Mouse (Mus musculus): ENCODE measurements around the gene Pak4. TPM values are rescaled to one million over a fixed set of nuclear protein-coding genes. Genes with fewer than 3 reads are reported as not detected.
A peak's percentile ranks its signal among the peaks of the same experiment; 100 is the strongest.
"Not testable (repeated sequence)": the region's sequence is repeated elsewhere in the genome, so short reads cannot be mapped to it uniquely, and the experiment has no call there.

The Pak4 gene
- polyA plus RNA-seq, 1 experiment from 2014 or later = 15.6 TPM

GRCm38 (mm10) chr7:28619098-28619715 is 21.2 kb upstream of the Pak4 start:
- no peak for DNase-seq
- no peak overlapping the region for H3K9ac ChIP-seq (replicated peaks; ENCODE audit: low read length)
- H3K36me3 ChIP-seq (ENCODE audit: control insufficient read depth, insufficient read depth, low read length) = no peaks in the 10 kb centered on the region
- H3K4me1 ChIP-seq (ENCODE audit: control insufficient read depth, insufficient read depth, low read length) = no peaks in the 10 kb centered on the region
- no peaks in the 10 kb centered on the region for H3K27me3 ChIP-seq (ENCODE audit: control insufficient read depth, insufficient read depth, low read length)
- no peaks in the 10 kb centered on the region for H3K9me3 ChIP-seq (ENCODE audit: control insufficient read depth, low read length)
- no peak for ATAC-seq (ENCODE audit: low FRiP score, low TSS enrichment)
- no peak overlapping the region for H3K4me2 ChIP-seq (ENCODE audit: low read length)
- H3K27ac ChIP-seq (replicated peaks; ENCODE audit: low read depth, low read length) = no peak overlapping the region
- 82% methylated on average over 9 of the region's 9 CpGs for WGBS
- no peak overlapping the region for H3K4me3 ChIP-seq (replicated peaks; ENCODE audit: low read depth, low read length)

- Histone ChIP-seq H3K9ac (replicated peaks; ENCODE audit: low read length) (no peak overlapping the region), H3K4me1 (ENCODE audit: control insufficient read depth, insufficient read depth, low read length) (no peaks in the 10 kb centered on the region), H3K4me3 (replicated peaks; ENCODE audit: low read depth, low read length) (no peak overlapping the region), H3K27me3 (ENCODE audit: control insufficient read depth, insufficient read depth, low read length) (no peaks in the 10 kb centered on the region), H3K36me3 (ENCODE audit: control insufficient read depth, insufficient read depth, low read length) (no peaks in the 10 kb centered on the region), H3K27ac (replicated peaks; ENCODE audit: low read depth, low read length) (no peak overlapping the region), H3K4me2 (ENCODE audit: low read length) (no peak overlapping the region), H3K9me3 (ENCODE audit: control insufficient read depth, low read length) (no peaks in the 10 kb centered on the region)
- ATAC-seq (ENCODE audit: low FRiP score, low TSS enrichment) (no peak), DNase-seq (no peak)
- 95% methylated on average over 8 of the region's 8 CpGs for WGBS
These were observed 8.0 kb upstream of the Pak4 start for GRCm38 (mm10) chr7:28605951-28606350.

- DNase-seq = not testable (repeated sequence)
These were observed 5.8 kb upstream of the Pak4 start for GRCm38 (mm10) chr7:28603788-28604187.

GRCm38 (mm10) chr7:28603136-28603535 is 5.2 kb upstream of the Pak4 start:
- Histone ChIP-seq H3K4me2 (ENCODE audit: low read length) (no peak overlapping the region), H3K4me1 (ENCODE audit: control insufficient read depth, insufficient read depth, low read length) (no peaks in the 10 kb centered on the region), H3K9ac (replicated peaks; ENCODE audit: low read length) (no peak overlapping the region), H3K4me3 (replicated peaks; ENCODE audit: low read depth, low read length) (no peak overlapping the region), H3K27me3 (ENCODE audit: control insufficient read depth, insufficient read depth, low read length) (no peaks in the 10 kb centered on the region), H3K9me3 (ENCODE audit: control insufficient read depth, low read length) (no peaks in the 10 kb centered on the region), H3K27ac (replicated peaks; ENCODE audit: low read depth, low read length) (no peak overlapping the region), H3K36me3 (ENCODE audit: control insufficient read depth, insufficient read depth, low read length) (no peaks in the 10 kb centered on the region)
- WGBS = 81% methylated on average over 5 of the region's 5 CpGs
- no peak for DNase-seq
- no peak for ATAC-seq (ENCODE audit: low FRiP score, low TSS enrichment)

More at GRCm38 (mm10) chr7:28603788-28604187, 5.8 kb upstream of the Pak4 start:
- H3K4me1 ChIP-seq (ENCODE audit: control insufficient read depth, insufficient read depth, low read length); H3K9ac ChIP-seq (replicated peaks; ENCODE audit: low read length); H3K9me3 ChIP-seq (ENCODE audit: control insufficient read depth, low read length); H3K36me3 ChIP-seq (ENCODE audit: control insufficient read depth, insufficient read depth, low read length); H3K27ac ChIP-seq (replicated peaks; ENCODE audit: low read depth, low read length); H3K27me3 ChIP-seq (ENCODE audit: control insufficient read depth, insufficient read depth, low read length); H3K4me2 ChIP-seq (ENCODE audit: low read length); ATAC-seq (ENCODE audit: low FRiP score, low TSS enrichment); H3K4me3 ChIP-seq (replicated peaks; ENCODE audit: low read depth, low read length): not testable (repeated sequence)
- WGBS = 83% methylated on average over 2 of the region's 2 CpGs

- H3K9ac ChIP-seq (replicated peaks; ENCODE audit: low read length) = no peak overlapping the region
- no peaks in the 10 kb centered on the region for H3K27me3 ChIP-seq (ENCODE audit: control insufficient read depth, insufficient read depth, low read length)
- no peak overlapping the region for H3K27ac ChIP-seq (replicated peaks; ENCODE audit: low read depth, low read length)
- ATAC-seq (ENCODE audit: low FRiP score, low TSS enrichment) (no peak), DNase-seq (peak; percentile 89)
- H3K4me1 ChIP-seq (ENCODE audit: control insufficient read depth, insufficient read depth, low read length) = peaks cover 7% of the 10 kb centered on the region
- H3K4me3 ChIP-seq (replicated peaks; ENCODE audit: low read depth, low read length) = no peak overlapping the region
- 28% methylated on average over 7 of the region's 7 CpGs for WGBS
- no peaks in the 10 kb centered on the region for H3K36me3 ChIP-seq (ENCODE audit: control insufficient read depth, insufficient read depth, low read length)
- 0 out of 2 replicates have a peak overlapping the region, but pooled peaks have one; percentile 11 for H3K4me2 ChIP-seq (ENCODE audit: low read length)
- no peaks in the 10 kb centered on the region for H3K9me3 ChIP-seq (ENCODE audit: control insufficient read depth, low read length)
These were observed 3.7 kb upstream of the Pak4 start for GRCm38 (mm10) chr7:28601668-28602067.

GRCm38 (mm10) chr7:28601029-28601428 is 3.0 kb upstream of the Pak4 start:
- H3K4me2 ChIP-seq (ENCODE audit: low read length) = no peak overlapping the region
- peak; percentile 80 for DNase-seq
- peaks cover 13% of the 10 kb centered on the region for H3K4me1 ChIP-seq (ENCODE audit: control insufficient read depth, insufficient read depth, low read length)
- H3K9me3 ChIP-seq (ENCODE audit: control insufficient read depth, low read length) = no peaks in the 10 kb centered on the region
- H3K9ac ChIP-seq (replicated peaks; ENCODE audit: low read length) = no peak overlapping the region
- no peaks in the 10 kb centered on the region for H3K36me3 ChIP-seq (ENCODE audit: control insufficient read depth, insufficient read depth, low read length)
- H3K4me3 ChIP-seq (replicated peaks; ENCODE audit: low read depth, low read length) = no peak overlapping the region
- no peak for ATAC-seq (ENCODE audit: low FRiP score, low TSS enrichment)
- H3K27ac ChIP-seq (replicated peaks; ENCODE audit: low read depth, low read length) = no peak overlapping the region
- WGBS = 14% methylated on average over 11 of the region's 11 CpGs
- H3K27me3 ChIP-seq (ENCODE audit: control insufficient read depth, insufficient read depth, low read length) = no peaks in the 10 kb centered on the region

- Histone ChIP-seq H3K9me3 (ENCODE audit: control insufficient read depth, low read length) (no peaks in the 10 kb centered on the region), H3K4me1 (ENCODE audit: control insufficient read depth, insufficient read depth, low read length) (peaks cover 17% of the 10 kb centered on the region), H3K36me3 (ENCODE audit: control insufficient read depth, insufficient read depth, low read length) (no peaks in the 10 kb centered on the region), H3K4me2 (ENCODE audit: low read length) (no peak overlapping the region), H3K27ac (replicated peaks; ENCODE audit: low read depth, low read length) (no peak overlapping the region), H3K9ac (replicated peaks; ENCODE audit: low read length) (no peak overlapping the region), H3K4me3 (replicated peaks; ENCODE audit: low read depth, low read length) (no peak overlapping the region), H3K27me3 (ENCODE audit: control insufficient read depth, insufficient read depth, low read length) (no peaks in the 10 kb centered on the region)
- ATAC-seq (ENCODE audit: low FRiP score, low TSS enrichment) = no peak
- no peak for DNase-seq
- 56% methylated on average over 2 of the region's 2 CpGs for WGBS
These were observed 966 bp upstream of the Pak4 start for GRCm38 (mm10) chr7:28598951-28599350.

- peak overlapping the region; percentile 62 for H3K9ac ChIP-seq (replicated peaks; ENCODE audit: low read length)
- peak overlapping the region; percentile 33; the same call in 1 of the 2 replicates for H3K27ac ChIP-seq (replicated peaks; ENCODE audit: low read depth, low read length)
- H3K36me3 ChIP-seq (ENCODE audit: control insufficient read depth, insufficient read depth, low read length) = no peaks in the 10 kb centered on the region
- H3K9me3 ChIP-seq (ENCODE audit: control insufficient read depth, low read length) = no peaks in the 10 kb centered on the region
- H3K4me1 ChIP-seq (ENCODE audit: control insufficient read depth, insufficient read depth, low read length) = peaks cover 17% of the 10 kb centered on the region
- H3K27me3 ChIP-seq (ENCODE audit: control insufficient read depth, insufficient read depth, low read length) = no peaks in the 10 kb centered on the region
- DNase-seq (no peak), ATAC-seq (ENCODE audit: low FRiP score, low TSS enrichment) (peak; percentile 15; the same call in 1 of the 2 replicates)
- peak overlapping the region; percentile 90 for H3K4me2 ChIP-seq (ENCODE audit: low read length)
- 13% methylated on average over 9 of the region's 9 CpGs for WGBS
- H3K4me3 ChIP-seq (replicated peaks; ENCODE audit: low read depth, low read length) = peak overlapping the region; percentile 65
These were observed 761 bp downstream of the Pak4 start for GRCm38 (mm10) chr7:28597277-28597570.

GRCm38 (mm10) chr7:28596436-28597276 is 1.3 kb downstream of the Pak4 start:
- Histone ChIP-seq H3K27ac (replicated peaks; ENCODE audit: low read depth, low read length) (peak overlapping the region; percentile 33; the same call in 1 of the 2 replicates), H3K4me1 (ENCODE audit: control insufficient read depth, insufficient read depth, low read length) (peaks cover 17% of the 10 kb centered on the region), H3K36me3 (ENCODE audit: control insufficient read depth, insufficient read depth, low read length) (no peaks in the 10 kb centered on the region), H3K4me3 (replicated peaks; ENCODE audit: low read depth, low read length) (peak overlapping the region; percentile 65), H3K9me3 (ENCODE audit: control insufficient read depth, low read length) (no peaks in the 10 kb centered on the region), H3K4me2 (ENCODE audit: low read length) (peak overlapping the region; percentile 90), H3K9ac (replicated peaks; ENCODE audit: low read length) (peak overlapping the region; percentile 62), H3K27me3 (ENCODE audit: control insufficient read depth, insufficient read depth, low read length) (no peaks in the 10 kb centered on the region)
- WGBS = 41% methylated on average over 20 of the region's 20 CpGs
- no peak for ATAC-seq (ENCODE audit: low FRiP score, low TSS enrichment)
- DNase-seq = peak; percentile 42

Measured in midbrain, embryonic 14.5 days (tissue).